In the genomic region with DNA sequence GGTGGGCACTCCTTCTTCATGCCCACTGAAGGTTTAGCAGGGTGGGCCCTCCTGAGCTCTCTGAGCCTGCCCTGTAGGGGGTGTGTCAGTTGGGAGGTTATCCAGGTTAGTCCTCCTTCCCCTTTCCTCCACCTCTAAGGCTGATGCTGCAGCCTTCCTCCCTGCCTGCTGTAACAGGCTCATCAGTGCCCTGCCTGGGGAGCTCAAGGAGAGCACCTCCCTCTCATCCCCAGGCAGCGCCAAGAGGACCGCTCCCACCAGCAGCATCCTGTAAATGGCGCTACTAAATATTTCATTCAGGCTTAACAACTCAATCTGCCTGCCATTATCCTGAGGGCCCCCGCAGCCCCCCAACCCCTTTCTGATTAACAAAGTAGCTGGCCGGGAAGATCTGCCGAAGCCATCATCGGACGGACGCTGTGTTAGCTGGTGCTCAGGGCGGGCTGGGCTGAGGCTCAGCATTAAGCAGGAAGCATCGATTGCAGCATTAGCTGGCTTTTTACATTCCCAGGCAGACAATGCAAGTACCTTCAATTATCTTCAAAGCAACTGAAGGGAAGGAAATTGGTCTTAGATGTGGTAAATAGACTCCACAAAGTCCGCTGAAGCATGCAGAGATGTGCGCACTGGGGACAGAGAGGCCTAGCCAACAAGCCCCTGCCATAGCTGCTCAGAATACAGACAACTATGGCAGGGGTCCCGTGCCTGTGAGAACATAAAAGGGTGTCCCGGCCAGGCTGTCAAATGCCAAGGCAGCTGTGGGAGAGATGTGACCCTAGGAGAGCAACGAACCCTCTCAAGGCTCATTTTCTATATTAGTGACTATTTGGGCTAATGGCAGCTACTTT, we compare ENCODE assay signal across 10 mouse cellular contexts.
DNase-seq lines count a peak whose midpoint lies in the region; ATAC-seq lines count a peak whose summit lies in the region.
"Had no signal": no experiment of that assay in that cellular context is flagged by ENCODE, and none has a peak within 500 bp of the region (broad histone marks: within the 10 kb centered on the region; RNA-seq: fewer than 3 reads in every experiment).

No protein-coding gene starts in this region.

- H3K36me3 ChIP-seq in forebrain, embryonic 13.5 days (ENCODE audit: poor library complexity, severe bottlenecking): no peaks in the 10 kb centered on the region
- H3K36me3 ChIP-seq in midbrain, embryonic 10.5 days: no peaks in the 10 kb centered on the region
- H3K36me3 ChIP-seq: liver, embryonic 12.5 days had no signal

- intact Hi-C loops in left cerebral cortex, postnatal 4 days (cut with DNase I): no loop called here

- peak; percentile 30 for DNase-seq in left cerebral cortex, postnatal 4 days
- no peak for DNase-seq in left cerebral cortex, adult 11 months (ENCODE audit: low spot score)
- peak; percentile 35 for DNase-seq in midbrain, embryonic 10.5 days (ENCODE audit: low spot score)
- no peak for DNase-seq in lung, postnatal 36 days
- DNase-seq in frontal cortex, postnatal 10 days (ENCODE audit: low spot score in 2 of 2): no peak
- DNase-seq: cerebellum, adult 11-12 months; gastrocnemius, postnatal 25 days had no signal

- H3K27me3 ChIP-seq in forebrain, embryonic 13.5 days: no peaks in the 10 kb centered on the region
- H3K27me3 ChIP-seq in midbrain, embryonic 10.5 days (ENCODE audit: low read depth, poor library complexity, severe bottlenecking): peaks cover 28% of the 10 kb centered on the region
- H3K27me3 ChIP-seq: liver, embryonic 12.5 days had no signal

- WGBS in forebrain, embryonic 13.5 days: 6% methylated on average over 16 of the region's 16 CpGs
- WGBS in midbrain, embryonic 10.5 days: 26% methylated on average over 16 of the region's 16 CpGs

- peak; percentile 59 for ATAC-seq in forebrain, embryonic 13.5 days
- ATAC-seq in monocyte, adult 5-6 weeks (replicated peaks; ENCODE audit: insufficient number of reproducible peaks, low FRiP score, low TSS enrichment, poor library complexity, severe bottlenecking): no peak
- ATAC-seq: liver, embryonic 12.5 days had no signal

- peaks cover 36% of the 10 kb centered on the region for H3K4me1 ChIP-seq in forebrain, embryonic 13.5 days
- H3K4me1 ChIP-seq in midbrain, embryonic 10.5 days: peaks cover 30% of the 10 kb centered on the region
- H3K4me1 ChIP-seq: liver, embryonic 12.5 days had no signal

- no peak overlapping the region for H3K4me3 ChIP-seq in forebrain, embryonic 13.5 days
- H3K4me3 ChIP-seq in midbrain, embryonic 10.5 days: peak overlapping the region; percentile 17; the same call in 1 of the 2 replicates
- H3K4me3 ChIP-seq: liver, embryonic 12.5 days had no signal

- peak overlapping the region; percentile 35 for H3K4me2 ChIP-seq in forebrain, embryonic 13.5 days
- H3K4me2 ChIP-seq: liver, embryonic 12.5 days had no signal

- H3K9ac ChIP-seq in forebrain, embryonic 13.5 days: 0 out of 2 replicates have a peak overlapping the region, but pooled peaks have one; percentile 13
- H3K9ac ChIP-seq: liver, embryonic 12.5 days had no signal

- H3K27ac ChIP-seq in forebrain, embryonic 13.5 days: peak overlapping the region; percentile 79
- H3K27ac ChIP-seq in midbrain, embryonic 10.5 days (replicated peaks): peak overlapping the region; percentile 75
- H3K27ac ChIP-seq: liver, embryonic 12.5 days had no signal

- no peaks in the 10 kb centered on the region for H3K9me3 ChIP-seq in forebrain, embryonic 13.5 days (replicated peaks)
- H3K9me3 ChIP-seq in midbrain, embryonic 10.5 days (replicated peaks): no peaks in the 10 kb centered on the region
- H3K9me3 ChIP-seq: liver, embryonic 12.5 days had no signal

Comparison
In these comparisons a context has a peak if more than half of its experiments do, and no peak if none do; other contexts are left out.
1. DNase-seq: peak in left cerebral cortex, postnatal 4 days (single experiment) and midbrain, embryonic 10.5 days (single experiment); none in left cerebral cortex, adult 11 months (single experiment), lung, postnatal 36 days (single experiment) and frontal cortex, postnatal 10 days (0 of 2).